Mouse (Mus musculus) lung, embryonic 14.5 days (tissue): Measurements from ENCODE around the gene Snapc2. TPM values are rescaled to one million over a fixed set of nuclear protein-coding genes. Genes with fewer than 3 reads are reported as not detected.

Source experiments
- ATAC-seq: fragments of 200-750 bp; cut with Nextera tagmentation; 2 replicates; pipeline ENCODE4 v1.8.0; 2017; ENCODE audit warnings: mild to moderate bottlenecking, moderate TSS enrichment, moderate library complexity; ENCODE audit not compliant: insufficient read depth
- DNase-seq: peaks from one replicate; pipeline ENCODE4 v3.0.0-alpha.2; 2015
- H3K27ac ChIP-seq: fragments of 300-500 bp; sonication (generic); 2 replicates; pipeline ENCODE4 v1.5.1; 2014; ENCODE audit warnings: low read depth, mild to moderate bottlenecking, moderate library complexity
- H3K27me3 ChIP-seq: fragments of 300-500 bp; sonication (generic); 2 replicates; pipeline ENCODE4 v1.6.1; 2014; ENCODE audit warnings: low read length, control low read depth; ENCODE audit not compliant: insufficient read depth
- H3K36me3 ChIP-seq: fragments of 300-500 bp; sonication (generic); 2 replicates; pipeline ENCODE4 v1.6.1; 2014; ENCODE audit warnings: control low read depth; ENCODE audit not compliant: insufficient read depth
- H3K4me1 ChIP-seq: fragments of 300-500 bp; sonication (generic); 2 replicates; pipeline ENCODE4 v1.6.1; 2014; ENCODE audit warnings: antibody characterized with exemption, control low read depth; ENCODE audit not compliant: insufficient read depth
- H3K4me2 ChIP-seq: fragments of 300-500 bp; sonication (generic); 2 replicates; pipeline ENCODE4 v1.6.1; 2014; ENCODE audit warnings: mild to moderate bottlenecking
- H3K4me3 ChIP-seq: fragments of 300-500 bp; sonication (generic); 2 replicates; pipeline ENCODE4 v1.5.1; 2014; ENCODE audit warnings: low read depth, low read length
- H3K9ac ChIP-seq: fragments of 300-500 bp; sonication (generic); 2 replicates; pipeline ENCODE4 v1.6.1; 2014
- H3K9me3 ChIP-seq: fragments of 300-500 bp; sonication (generic); 2 replicates; pipeline ENCODE4 v1.6.1; 2016; ENCODE audit warnings: low read depth, low read length, control low read depth
- CTCF ChIP-seq: IDR thresholded peaks from 2 replicates; pipeline ENCODE4 v1.5.1; 2016; ENCODE audit warnings: antibody characterized with exemption, low read depth
- WGBS: fragments of 180-500 bp; shearing (Covaris S2); extraction: QIAGEN DNeasy Blood & Tissue Kit; methylation state at CpG from one replicate; pipeline ENCODE4 v1.1.7; 2014; 5-methylcytosine and 5-hydroxymethylcytosine counted together
- polyA plus RNA-seq: library from polyadenylated mRNA; unstranded; fragments of >200 nt; fragmentation: Nextera tagmentation; extraction: Ambion mirVana; gene quantifications from 2 replicates; pipeline ENCODE4 v1.2.1, GENCODE M21; 2014

The Snapc2 gene
- polyA plus RNA-seq, 1 experiment from 2014 or later = 63.5 TPM

DNA sequence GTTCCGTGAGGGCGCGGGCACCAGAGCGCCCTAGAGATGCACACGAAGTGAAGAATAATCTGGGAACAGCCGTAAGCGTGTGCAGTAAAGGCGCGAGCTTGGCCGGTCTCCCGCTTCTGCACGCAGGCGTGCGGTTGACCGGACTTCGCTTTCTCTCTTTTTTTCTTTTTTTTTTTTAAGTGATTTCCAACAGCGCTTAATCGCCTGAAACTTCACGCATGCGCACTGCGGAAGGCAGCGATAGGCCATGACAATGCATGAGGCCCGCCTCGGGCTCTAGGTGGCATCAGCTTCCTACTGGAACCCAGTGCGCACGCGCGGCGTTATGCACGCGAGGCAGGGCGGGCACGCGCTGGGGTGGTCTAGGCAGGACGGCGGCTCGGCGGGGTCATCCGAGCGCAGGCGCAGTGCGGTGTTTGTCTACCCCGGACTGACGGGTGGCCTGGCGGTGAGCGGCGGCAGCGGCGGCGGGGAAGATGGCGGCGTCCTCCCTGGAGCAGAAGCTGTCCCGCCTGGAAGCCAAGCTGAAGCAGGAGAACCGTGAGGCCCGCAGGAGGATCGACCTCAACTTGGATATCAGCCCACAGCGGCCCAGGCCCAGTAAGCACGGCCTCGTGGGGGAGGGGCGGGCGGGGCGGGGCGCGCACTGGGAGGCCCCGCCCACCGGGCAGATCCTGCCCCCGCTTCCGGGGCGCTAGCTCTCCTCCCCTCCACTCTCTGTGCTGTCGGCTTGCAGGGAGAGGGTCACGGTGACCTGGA is 14.3 kb upstream of the Snapc2 start, which contains the start of the genes Map2k7 and Gm49320:
TSS of gene Map2k7 (plus strand) at position 307 of the 759 bp plus-strand sequence.
TSS of gene Gm49320 (plus strand) at position 432 of the 759 bp plus-strand sequence.
- TF ChIP-seq CTCF = peak; percentile 54
- H3K36me3 ChIP-seq = peaks cover 25% of the 10 kb centered on the region
- H3K27me3 ChIP-seq = no peaks in the 10 kb centered on the region
- peak within 1 kb of the TSS; percentile 76 for H3K4me3 ChIP-seq
- under 1% methylated on average over 69 of the region's 71 CpGs for WGBS
- H3K27ac ChIP-seq = peak within 1 kb of the TSS; percentile 95
- H3K9ac ChIP-seq = peak within 1 kb of the TSS; percentile 81
- H3K4me2 ChIP-seq = peak within 1 kb of the TSS; percentile 88
- H3K4me1 ChIP-seq = peaks cover 9% of the 10 kb centered on the region
- ATAC-seq (peak; percentile 95), DNase-seq (peak; percentile 100)
- no peaks in the 10 kb centered on the region for H3K9me3 ChIP-seq

GRCm38 (mm10) chr8:4239193-4239890 is 13.5 kb upstream of the Snapc2 start:
- Histone ChIP-seq H3K27me3 (no peaks in the 10 kb centered on the region), H3K9me3 (no peaks in the 10 kb centered on the region), H3K4me3 (peak overlapping the region; percentile 76), H3K27ac (peak overlapping the region; percentile 95), H3K4me1 (peaks cover 9% of the 10 kb centered on the region), H3K4me2 (peak overlapping the region; percentile 88), H3K9ac (peak overlapping the region; percentile 81), H3K36me3 (peaks cover 33% of the 10 kb centered on the region)
- ATAC-seq = no peak; the same call in 1 of the 2 replicates
- no peak for TF ChIP-seq CTCF
- no peak for DNase-seq
- 11% methylated on average over 19 of the region's 19 CpGs for WGBS

- Histone ChIP-seq H3K9ac (no peak overlapping the region), H3K27me3 (no peaks in the 10 kb centered on the region), H3K4me1 (peaks cover 2% of the 10 kb centered on the region; the same call in 1 of the 2 replicates), H3K4me3 (no peak overlapping the region), H3K27ac (no peak overlapping the region), H3K36me3 (peaks cover 76% of the 10 kb centered on the region), H3K4me2 (no peak overlapping the region), H3K9me3 (no peaks in the 10 kb centered on the region)
- ATAC-seq = no peak
- no peak for DNase-seq
- TF ChIP-seq CTCF = no peak
- WGBS = 98% methylated on average over 5 of the region's 5 CpGs
Measured at GRCm38 (mm10) chr8:4245061-4245460, 7.8 kb upstream of the Snapc2 start.

GRCm38 (mm10) chr8:4245737-4246136 is 7.1 kb upstream of the Snapc2 start:
- Histone ChIP-seq H3K4me2 (no peak overlapping the region), H3K27me3 (no peaks in the 10 kb centered on the region), H3K4me3 (no peak overlapping the region), H3K36me3 (peaks cover 76% of the 10 kb centered on the region), H3K4me1 (no peaks in the 10 kb centered on the region), H3K9ac (no peak overlapping the region), H3K27ac (no peak overlapping the region), H3K9me3 (no peaks in the 10 kb centered on the region)
- ATAC-seq (no peak), DNase-seq (no peak)
- no peak for TF ChIP-seq CTCF
- WGBS = 88% methylated on average over 13 of the region's 13 CpGs

DNA sequence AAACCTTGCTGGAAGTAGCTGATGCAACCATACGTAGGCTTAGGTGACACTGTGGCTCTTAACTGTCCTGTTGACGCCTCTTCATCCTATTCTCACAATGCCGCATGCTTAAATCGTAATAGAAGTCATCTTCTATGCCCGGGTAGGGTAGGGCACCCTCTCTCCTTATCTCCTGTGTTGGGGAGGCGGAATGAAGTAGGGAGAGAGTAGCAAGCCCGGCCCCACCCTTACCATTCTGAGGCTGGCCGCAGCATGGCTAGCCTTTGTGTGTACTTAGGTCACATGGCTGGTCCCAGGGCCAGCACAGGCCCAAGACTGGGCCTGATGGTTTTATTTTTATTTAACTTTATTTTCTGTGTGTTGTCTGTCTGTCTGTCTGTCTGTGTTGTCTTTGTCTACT is 5.6 kb upstream of the Snapc2 start:
- 88% methylated on average over 8 of the region's 8 CpGs for WGBS
- H3K36me3 ChIP-seq = peaks cover 65% of the 10 kb centered on the region
- no peaks in the 10 kb centered on the region for H3K4me1 ChIP-seq
- H3K9ac ChIP-seq = no peak overlapping the region
- ATAC-seq (no peak), DNase-seq (no peak)
- no peak overlapping the region for H3K4me3 ChIP-seq
- no peak overlapping the region for H3K27ac ChIP-seq
- H3K4me2 ChIP-seq = no peak overlapping the region
- no peaks in the 10 kb centered on the region for H3K9me3 ChIP-seq
- TF ChIP-seq CTCF = no peak
- no peaks in the 10 kb centered on the region for H3K27me3 ChIP-seq

GRCm38 (mm10) chr8:4247951-4248540 is 4.8 kb upstream of the Snapc2 start, which contains the start of gene Tgfbr3l:
Tgfbr3l (plus strand) TSS chr8:4248214.
- TF ChIP-seq CTCF = no peak
- H3K27me3 ChIP-seq = no peaks in the 10 kb centered on the region
- H3K27ac ChIP-seq = peak within 1 kb of the TSS; percentile 0; the same call in 1 of the 2 replicates
- peaks cover 57% of the 10 kb centered on the region for H3K36me3 ChIP-seq
- DNase-seq (no peak), ATAC-seq (no peak)
- H3K4me2 ChIP-seq = no peak within 1 kb of the TSS
- no peak within 1 kb of the TSS for H3K9ac ChIP-seq
- H3K4me1 ChIP-seq = 0 out of 2 replicates have a peak, but pooled peaks cover 3% of the 10 kb centered on the region
- H3K4me3 ChIP-seq = no peak within 1 kb of the TSS
- 66% methylated on average over 15 of the region's 15 CpGs for WGBS
- H3K9me3 ChIP-seq = no peaks in the 10 kb centered on the region
